Mouse (Mus musculus): ENCODE measurements around the gene Bhlha15. TPM values are rescaled to one million over a fixed set of nuclear protein-coding genes. Genes with fewer than 3 reads are reported as not detected.

Bhlha15 gene
- 11.5 and 17.3 TPM in 2 replicates for polyA plus RNA-seq (2012; rRNA removed)

GRCm38 (mm10) chr5:144189950-144190583 lies at the start of gene Bhlha15:
Gene Bhlha15, plus strand, starts transcription at chr5:144190286.

GRCm38 (mm10) chr5:144223503-144223862 lies 33.4 kb downstream of the Bhlha15 start, which contains the start of gene Tecpr1:
Gene Tecpr1, minus strand, starts transcription at chr5:144223615.

Other genes with a start within 250 kb of the Bhlha15 start
- 0.85 and 2.5 TPM in 2 replicates for gene Ccz1, start 175.4 kb upstream of the Bhlha15 start, polyA plus RNA-seq (2012; rRNA removed)
- not detected in 2 replicates for gene Ocm, start 163.6 kb upstream of the Bhlha15 start, polyA plus RNA-seq (2012; rRNA removed)
- 6.8 TPM in 2 replicates for gene Lmtk2, start 89.8 kb upstream of the Bhlha15 start, polyA plus RNA-seq (2012; rRNA removed)
- 27.7 and 31.2 TPM in 2 replicates for gene Tecpr1, start 33.3 kb downstream of the Bhlha15 start, polyA plus RNA-seq (2012; rRNA removed)
- 162 and 333 TPM in 2 replicates for gene Bri3, start 54.2 kb downstream of the Bhlha15 start, polyA plus RNA-seq (2012; rRNA removed)
- 21.8 and 36.6 TPM in 2 replicates for gene Baiap2l1, start 167.8 kb downstream of the Bhlha15 start, polyA plus RNA-seq (2012; rRNA removed)

Measured in stomach, adult 2 months (tissue).